Mouse (Mus musculus) regulatory T cell (primary cell): Measurements from ENCODE around the gene Zbtb16.

Source experiments
- in situ Hi-C: fragments of 300-600 bp; cut with MboI, MseI; formaldehyde crosslinking; loops from one replicate; pipeline ENCODE4 v1.15.1; 2025; ENCODE audit warnings: high pct_unique_total_duplicates

The Zbtb16 gene

DNA sequence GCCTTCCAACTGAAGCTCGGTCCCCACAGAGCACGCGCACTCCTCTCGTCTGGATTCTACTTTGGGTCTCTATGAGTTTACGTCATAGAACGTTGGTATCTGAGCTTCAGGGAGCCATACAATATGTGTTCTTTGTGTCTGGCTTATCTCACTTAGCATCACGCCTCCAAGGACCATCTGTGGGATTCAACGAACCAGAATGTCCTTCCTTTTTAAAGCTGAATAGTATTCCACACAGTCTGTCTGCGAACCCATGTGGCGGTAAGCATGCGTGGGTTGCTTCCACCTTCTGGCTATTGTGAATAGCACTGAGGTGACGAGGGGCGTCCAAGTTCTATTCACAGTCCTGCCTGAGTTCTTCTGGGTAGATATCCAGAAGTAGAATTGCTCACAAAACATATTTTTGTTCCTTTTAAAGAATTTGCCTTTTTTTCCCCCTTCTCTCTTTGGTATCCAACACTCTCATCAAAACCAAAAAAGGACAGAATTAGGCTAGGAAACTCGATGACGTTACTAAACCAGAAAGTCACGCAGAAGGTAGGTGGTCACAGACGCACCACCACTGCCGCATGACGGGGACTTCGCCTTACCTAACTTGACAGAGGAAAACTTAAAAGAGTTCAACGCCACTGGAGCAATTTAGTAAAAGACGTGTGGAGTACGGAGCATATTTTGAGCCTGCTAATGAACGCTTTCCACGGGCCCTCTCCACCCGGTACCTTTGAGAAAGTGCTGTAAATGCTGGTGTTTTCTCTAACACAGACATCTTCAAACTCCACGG lies 32.4 kb downstream of the Zbtb16 start:
- in situ Hi-C loops = no loop called here

DNA sequence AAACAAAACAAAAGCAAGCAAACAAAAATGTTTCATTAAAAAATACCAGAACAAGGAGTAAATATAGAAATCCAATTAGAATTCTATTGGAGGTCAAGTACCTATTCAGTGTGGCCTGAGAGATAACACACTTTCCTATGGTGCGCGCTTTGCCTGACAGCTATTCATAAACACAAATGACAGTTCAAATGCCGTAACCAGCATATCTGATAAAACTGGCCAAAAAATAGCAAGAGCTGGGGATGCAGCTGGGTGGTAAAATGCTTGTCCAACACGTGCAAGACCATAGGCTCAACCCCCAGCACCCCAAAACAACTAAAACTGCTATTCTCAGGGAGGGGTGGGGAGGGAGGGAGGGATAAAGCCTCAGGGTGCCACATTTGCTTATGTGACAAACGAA lies 33.6 kb downstream of the Zbtb16 start:
- in situ Hi-C loops = no loop called here

DNA sequence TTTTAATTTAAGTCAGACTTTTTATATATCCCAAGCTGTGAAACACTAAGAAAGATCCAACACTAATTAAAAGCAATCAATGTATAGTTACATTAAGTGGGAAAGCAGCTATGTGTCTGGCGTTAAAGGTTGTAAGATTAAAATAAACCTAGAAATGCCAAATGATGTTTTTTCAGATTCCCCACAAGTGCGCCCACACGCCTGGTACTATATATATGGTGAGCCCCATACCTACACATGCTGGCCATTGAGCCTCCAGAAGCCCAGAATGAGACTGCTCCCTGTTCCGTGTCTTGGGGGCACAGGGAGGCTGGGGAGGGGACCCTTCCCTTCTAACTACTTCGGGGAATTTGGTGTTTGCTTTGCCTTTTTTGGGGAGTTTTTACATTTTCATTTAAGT lies 34.7 kb downstream of the Zbtb16 start:
- in situ Hi-C loops = no loop called here

DNA sequence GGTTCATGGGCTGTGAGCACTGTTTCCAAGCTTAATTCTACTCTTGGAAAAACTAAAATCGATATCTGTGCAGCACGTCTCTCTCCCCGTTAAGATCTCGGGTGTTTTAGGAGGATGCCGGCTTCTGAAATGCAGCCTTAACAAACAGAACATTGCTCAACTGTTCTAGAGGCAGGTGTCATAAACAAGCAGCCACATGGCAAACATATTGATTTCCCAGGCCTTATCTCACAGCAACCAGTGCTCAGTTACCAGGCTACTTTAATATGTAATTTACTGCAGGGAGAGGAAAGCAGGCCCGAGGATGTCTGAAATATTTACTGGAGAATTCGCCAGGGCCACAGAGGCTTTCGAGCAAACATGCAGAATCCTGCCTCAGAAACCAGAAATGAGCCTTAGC lies 35.4 kb downstream of the Zbtb16 start:
- in situ Hi-C loops = no loop called here

DNA sequence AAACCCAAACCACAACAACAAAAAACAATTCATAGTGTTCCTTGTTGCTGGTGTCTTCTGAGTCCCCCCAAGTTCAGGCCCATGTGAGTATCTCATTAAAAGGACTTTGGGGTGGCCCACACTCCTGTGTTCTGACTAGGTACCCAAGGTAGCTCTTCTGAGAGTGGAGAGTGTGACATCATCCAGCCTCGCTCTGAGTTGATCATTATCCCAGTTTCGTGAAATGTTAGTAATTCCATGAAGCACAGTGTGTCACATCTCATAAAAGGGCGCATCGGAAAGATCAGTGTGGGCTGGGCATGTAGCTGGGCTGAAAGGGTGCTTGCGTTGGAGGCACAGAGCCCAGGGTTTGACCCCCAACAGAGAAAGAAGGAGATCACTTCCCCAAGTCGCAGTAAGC lies 38.0 kb downstream of the Zbtb16 start:
- in situ Hi-C loops = no loop called here

DNA sequence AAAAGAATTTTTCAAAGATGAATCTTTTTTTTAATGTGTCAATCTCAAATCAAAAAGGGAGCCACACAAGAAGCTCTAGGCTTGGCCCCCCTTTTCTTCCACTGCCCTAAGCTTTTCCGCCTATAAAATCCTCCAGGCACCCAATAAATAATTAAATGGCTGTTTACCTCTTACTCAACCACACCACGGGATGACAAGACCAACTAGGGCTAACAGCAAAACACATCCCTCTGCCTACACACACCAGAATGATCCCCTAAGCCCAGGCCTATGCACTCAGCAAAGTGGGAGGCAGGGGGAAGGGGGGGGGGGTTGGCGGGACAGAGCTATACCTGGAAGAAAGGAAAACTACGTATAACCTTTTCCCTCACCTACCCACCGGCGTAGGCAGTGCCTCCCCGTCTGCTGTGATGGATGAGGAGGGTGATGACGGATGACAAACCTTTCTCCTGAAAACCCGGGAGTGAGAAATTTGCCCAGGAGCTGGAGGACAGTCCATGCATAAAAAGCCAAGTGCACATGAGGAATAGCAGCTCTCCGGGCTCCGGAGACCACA lies 39.7 kb downstream of the Zbtb16 start:
- in situ Hi-C loops = no loop called here

DNA sequence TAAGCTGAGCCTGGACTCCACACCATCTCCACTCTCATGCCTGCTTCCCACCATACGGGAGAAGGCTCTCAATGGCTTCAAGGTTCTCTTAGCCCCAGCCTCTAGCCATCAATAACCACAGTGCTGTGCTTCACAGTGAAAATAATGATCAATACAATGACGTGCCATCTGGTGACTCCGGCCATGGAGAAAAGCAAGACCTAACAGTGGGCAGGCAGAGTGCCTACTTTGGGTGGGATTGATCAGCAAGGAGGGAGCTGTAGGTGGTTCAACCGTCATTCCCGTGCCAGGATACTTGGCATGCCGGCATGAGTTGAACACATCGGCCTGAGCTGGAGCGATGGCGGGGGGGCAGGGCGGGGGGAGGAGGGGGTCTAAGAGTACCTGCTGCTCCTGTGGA lies 40.3 kb downstream of the Zbtb16 start:
- in situ Hi-C loops = no loop called here

DNA sequence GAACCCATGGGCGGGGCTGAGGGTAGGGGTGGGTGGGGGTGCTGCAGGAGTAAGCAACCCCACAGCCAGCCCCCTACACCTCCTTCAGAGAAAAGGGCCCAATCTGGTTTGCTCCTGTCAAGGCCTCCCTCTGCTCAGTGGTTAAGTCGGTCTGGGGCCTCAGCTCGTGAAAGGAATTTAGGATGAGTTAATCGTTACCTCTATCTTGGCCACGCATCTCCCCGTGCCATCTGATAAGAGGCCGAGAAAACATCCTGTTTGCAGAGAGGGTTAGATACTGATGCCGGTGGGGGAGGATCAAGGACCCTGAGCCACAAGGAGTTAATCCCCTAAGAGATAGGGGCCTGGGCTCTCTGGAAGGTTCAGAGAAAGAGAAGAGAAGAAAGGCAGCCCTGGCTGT lies 40.9 kb downstream of the Zbtb16 start:
- in situ Hi-C loops = no loop called here

DNA sequence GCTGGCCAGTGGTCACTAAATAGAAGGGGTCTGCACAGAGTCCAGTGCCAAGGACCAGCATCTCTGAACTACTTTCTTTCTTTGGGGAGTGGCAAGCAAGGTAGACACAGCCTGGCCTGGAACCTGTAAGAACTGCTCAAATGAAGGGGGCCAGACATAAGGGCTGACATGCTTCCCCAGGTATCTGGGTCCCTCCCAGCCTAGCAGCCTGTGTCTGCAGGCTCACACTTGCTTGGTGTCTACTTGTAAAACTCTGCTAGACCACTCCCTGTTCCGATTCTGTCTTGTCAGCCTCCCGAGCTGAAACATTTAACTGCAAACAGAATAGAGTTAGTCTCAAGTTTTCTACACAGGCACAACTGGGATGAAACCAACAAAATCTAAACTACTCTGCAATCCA lies 41.6 kb downstream of the Zbtb16 start:
- in situ Hi-C loops = no loop called here

DNA sequence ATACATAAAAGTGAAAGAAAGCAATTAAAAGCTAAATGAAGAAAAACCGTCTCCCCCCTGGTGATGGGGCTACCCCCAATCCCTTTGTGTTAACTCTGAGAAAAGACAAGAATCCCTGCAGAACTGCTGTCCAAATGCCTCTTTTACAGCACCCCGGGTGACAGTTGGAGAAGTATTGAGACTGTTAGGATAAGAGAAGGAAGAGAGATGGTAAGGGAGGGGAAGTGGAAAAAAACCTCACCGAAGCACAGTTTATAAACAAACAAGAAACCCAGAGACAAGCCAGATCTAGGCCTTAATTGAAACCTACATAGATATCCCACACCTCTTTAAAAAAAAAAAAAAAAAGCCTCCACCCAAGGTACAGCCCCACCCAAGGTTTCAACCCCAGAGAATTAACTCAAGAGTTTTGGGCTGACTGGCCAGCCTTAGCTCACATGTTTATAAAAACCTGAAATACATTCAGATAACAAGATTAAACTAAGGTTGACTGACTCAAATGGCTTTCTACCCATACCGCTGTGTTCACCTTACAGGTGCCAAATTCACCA lies 42.3 kb downstream of the Zbtb16 start:
- in situ Hi-C loops = no loop called here

DNA sequence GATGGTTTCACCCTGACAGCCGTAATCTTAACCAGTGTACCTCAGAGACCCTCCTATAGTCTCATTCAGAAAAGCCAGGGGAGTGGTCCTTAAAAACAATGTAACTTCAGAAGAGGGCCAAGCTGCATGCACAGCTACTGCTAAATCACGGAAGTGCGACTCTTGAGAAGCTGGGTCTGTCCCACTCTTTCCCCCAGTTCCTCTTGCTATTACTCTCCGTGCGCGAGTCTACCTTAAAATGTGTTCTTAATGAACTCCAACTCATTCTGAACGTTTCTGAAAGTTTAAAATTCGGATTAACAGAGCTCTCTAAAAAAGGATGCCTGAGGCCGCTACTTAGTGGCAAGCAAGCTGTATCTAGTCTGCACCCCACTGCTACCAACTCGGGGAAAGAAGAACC lies 45.4 kb downstream of the Zbtb16 start:
- in situ Hi-C loops = no loop called here

DNA sequence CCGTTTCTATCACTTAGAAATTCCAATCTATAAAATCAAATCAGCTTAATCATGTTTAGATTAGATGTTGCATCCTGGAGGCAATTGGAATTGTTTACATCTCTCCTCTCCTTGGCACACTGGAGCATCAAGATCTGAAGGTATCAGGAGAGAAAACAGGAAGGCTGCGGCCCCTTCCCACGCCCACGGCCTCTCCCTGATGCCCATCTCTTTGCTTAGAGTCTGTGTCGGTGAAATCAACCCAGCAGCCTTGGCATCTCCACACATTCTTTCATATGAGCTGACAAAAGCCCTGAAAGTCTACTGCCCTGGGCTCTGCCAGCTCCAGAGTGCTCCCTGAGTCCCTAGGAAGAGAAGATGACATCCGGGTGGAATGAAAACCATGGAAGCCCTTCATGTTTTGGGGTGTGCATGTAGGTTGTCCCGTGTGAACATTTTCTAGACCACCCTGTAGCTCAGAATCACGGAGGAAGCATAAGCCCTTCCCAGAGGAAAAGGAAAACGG lies 48.1 kb downstream of the Zbtb16 start:
- in situ Hi-C loops = loop anchor here (10.0 kb wide), 1 partner anchor 1273 kb away; no protein-coding TSS in a partner anchor

DNA sequence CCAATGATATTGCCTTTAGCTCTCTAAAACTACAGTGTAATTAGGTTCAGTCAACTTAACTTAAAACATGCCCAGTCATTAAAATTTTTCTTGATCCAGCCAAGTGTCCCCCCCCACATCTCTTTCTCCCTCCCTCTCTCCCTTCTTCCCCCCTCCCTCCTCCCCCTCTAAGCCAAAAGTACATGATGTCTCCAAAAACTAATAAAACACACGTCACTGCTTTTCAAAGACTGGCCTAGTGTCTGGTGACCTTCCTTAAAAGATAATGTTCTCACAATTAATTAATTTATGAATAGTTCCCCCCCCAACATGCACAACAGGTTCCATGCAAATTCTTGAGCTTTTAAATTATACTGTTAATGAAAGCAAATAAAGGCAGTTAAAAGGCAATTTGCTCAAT lies 48.7 kb downstream of the Zbtb16 start:
- in situ Hi-C loops = loop anchor here (10.0 kb wide), 1 partner anchor 1273 kb away; no protein-coding TSS in a partner anchor

DNA sequence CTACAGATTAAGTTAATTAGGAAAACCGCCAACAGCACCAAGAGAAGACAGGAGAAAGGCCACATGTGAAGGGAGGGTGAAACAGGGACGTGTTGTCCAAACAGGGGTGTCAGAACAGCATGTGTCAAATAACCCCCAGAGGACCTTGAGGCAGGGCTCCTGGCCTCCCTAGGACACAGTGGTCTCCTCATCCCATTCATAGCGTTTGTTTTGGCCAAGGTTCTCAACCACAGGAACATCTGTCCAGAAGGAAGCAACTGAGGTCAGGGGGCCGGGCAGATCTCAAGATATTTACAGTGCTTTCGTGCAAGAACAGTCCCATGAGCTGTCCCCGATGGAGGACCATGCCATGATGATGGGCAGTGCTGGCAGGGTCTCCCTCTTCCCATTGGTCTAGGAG lies 49.2 kb downstream of the Zbtb16 start:
- in situ Hi-C loops = loop anchor here (10.0 kb wide), 1 partner anchor 1272 kb away; no protein-coding TSS in a partner anchor

DNA sequence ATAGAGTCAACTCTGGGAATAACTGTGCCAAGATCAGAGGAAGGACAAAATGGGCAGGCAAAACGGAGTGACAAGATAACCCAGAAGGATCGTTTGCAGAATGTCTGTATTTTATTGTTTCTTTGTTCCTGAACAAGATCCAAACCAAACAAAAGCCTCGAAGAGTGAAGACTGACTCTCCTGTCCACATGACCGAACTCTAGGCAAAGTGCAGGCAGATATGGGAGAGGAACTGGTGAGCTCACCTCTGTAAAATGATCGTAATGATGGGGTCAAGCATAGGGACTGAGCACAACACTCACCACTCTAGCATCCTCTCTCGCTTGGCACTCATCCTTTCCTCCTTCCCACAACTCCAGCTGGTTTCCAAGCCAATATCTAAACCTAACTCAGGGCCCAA lies 51.1 kb downstream of the Zbtb16 start:
- in situ Hi-C loops = loop anchor here (10.0 kb wide), 1 partner anchor 1270 kb away; no protein-coding TSS in a partner anchor

DNA sequence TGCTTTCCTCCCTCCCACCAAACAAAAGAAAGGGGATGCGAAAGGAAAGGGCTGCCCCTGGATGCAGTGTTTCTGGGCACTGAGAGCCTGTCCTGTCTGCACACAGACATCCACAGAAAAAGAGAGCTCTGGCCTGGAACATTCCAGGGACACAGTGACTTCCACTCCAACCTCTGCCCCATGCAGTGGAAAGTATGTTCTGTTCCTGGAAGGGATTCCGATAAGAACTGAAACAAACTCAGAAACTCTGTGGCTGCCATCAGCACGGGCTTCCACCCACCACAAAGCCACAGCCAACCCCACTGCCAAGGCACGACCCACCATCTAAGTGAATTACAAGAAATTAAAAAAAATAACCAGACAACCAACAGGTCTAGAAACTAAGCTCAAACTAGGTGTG lies 52.7 kb downstream of the Zbtb16 start:
- in situ Hi-C loops = loop anchor here (10.0 kb wide), 1 partner anchor 1268 kb away; no protein-coding TSS in a partner anchor

DNA sequence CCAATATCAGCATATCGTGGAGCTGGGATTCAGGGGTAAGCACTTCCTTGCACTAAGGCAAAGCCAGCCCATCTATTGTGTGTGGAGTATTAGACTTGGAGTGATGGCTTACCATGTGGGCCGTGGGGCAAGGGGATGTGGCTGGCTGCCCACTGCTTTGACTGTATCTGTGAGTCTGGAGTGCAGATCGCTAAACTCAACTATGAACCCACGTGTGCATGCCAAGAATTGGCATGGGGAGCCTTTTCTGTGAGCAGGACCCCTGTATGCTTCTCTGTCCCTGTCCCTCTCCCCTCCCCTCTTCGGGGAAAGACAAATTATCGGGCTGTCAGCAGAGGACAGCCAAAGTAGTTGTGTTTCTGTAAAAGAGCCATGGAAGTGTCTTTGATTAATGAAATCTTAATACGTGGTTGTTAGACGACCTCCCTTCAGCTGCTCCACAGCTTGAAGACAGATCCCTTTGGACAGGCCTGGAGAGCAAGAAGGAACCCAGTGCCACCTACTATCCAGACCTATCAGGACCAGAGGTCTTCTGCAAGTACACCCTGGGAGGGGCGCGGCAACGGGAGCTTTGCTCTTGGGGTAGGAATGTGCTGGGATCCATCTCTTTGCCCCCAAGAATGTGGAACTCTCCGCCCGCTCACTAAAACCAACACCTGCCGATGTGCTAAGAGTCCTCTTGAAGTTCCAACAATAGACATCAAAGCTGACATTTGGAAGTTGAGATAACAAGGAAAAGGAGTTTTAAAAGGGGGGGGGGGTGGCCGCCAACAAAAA lies 53.5 kb downstream of the Zbtb16 start:
- in situ Hi-C loops = loop anchor here (10.0 kb wide), 1 partner anchor 1268 kb away; no protein-coding TSS in a partner anchor

DNA sequence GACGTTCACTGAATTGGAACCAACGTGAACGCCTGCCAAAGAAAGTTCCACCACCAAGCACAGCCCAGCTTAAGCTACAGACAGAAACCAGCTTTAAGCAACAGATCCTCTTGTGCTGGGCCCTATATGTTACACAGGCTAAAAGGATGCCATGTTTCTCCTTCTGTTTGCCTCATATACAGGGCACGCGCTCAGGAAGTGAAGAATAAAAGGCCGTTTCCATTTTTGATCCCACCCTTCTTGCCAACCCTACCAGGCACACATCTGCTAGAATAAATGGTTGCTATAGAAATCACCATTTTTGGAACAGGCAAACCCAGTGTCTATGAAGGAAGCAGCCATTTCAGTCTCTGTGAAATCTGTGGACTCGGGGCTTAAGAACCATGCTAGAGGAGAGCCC lies 59.8 kb downstream of the Zbtb16 start:
- in situ Hi-C loops = no loop called here

DNA sequence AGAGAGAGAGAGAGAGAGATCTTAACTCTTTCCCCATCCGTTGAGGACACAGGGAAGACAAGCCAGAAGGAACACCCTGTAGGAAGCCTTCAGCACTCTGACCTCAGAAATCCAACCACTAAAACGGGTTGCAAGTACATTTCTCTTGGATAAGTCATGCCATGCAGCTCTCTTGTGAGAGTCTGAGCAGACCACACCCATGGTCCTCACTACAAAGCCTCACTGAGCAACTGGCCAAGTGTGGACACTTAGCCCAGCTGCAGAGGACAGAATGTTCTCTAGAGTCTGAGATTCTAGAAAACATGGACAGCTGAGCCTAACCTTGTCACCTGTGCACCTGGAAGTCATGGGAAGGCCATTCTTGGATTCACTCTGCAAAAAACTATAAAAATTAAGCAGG lies 60.5 kb downstream of the Zbtb16 start:
- in situ Hi-C loops = no loop called here

DNA sequence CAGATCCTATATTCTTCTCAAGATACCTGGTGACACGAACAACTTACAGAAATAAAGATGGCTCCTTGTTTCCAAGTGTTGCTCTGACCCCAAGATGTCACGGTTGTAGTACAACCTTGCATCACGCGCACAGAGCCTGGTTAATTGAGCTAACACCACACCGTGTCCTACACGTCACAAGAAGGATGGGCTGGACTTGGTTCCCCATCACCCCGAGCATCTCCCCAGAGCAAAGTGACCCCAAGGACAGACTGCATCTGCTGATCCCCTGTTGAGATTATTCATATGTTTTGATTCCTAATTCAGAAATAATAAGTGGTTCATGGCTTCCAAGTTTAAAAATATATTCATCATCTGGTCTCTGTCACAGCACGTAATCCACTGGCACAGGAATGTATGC lies 62.3 kb downstream of the Zbtb16 start:
- in situ Hi-C loops = no loop called here

DNA sequence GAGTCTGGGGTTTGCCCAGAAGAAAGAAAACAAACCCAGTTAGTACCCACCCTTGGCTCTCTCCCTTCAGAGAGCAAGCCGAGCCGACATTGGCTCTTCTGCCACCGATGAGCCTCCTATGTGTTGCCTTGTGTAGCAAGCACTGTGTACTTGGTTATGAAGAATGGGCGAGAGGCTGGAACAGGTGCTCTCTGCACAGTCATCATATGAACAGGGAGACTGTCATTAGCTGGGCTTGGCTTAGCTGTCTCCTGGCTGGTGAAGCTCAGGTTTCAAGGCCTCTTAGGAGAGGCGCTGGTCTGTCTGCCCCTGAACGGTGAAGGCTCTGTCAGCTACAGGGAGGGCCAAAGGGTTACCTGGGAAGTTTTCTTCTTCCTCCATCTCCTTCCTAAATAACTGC lies 62.9 kb downstream of the Zbtb16 start:
- in situ Hi-C loops = no loop called here

DNA sequence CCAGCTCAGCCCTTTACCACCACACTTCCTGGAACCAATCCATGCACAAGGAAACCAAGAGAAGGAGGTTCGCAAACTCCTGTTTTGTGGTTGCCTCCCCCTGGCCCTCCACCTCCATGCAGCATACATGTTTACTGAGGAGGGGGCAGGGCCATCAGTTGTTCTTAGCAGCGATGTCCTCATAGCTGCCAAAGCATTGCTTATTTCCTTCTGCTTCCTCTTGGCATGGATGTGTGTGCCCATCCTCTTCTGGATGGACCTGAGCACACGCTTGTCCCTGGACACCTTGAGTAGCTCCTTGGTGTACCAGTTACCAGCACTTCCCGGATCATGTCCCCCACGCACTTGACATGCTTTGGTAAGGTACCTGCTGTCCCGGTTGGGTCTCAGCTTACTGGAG lies 64.5 kb downstream of the Zbtb16 start:
- in situ Hi-C loops = no loop called here
